8 mouse cellular contexts compared by ENCODE assay signal in genomic region chr14:78287906-78288800, GRCm38 (mm10). TPM values are rescaled to one million over a fixed set of nuclear protein-coding genes. Genes with fewer than 3 reads are reported as not detected.
DNase-seq lines count a peak whose midpoint lies in the region; TF ChIP-seq lines count a peak whose summit lies in the region.

No protein-coding gene starts in this region.

- H3K4me3 ChIP-seq in spleen, adult 2 months (ENCODE audit: extremely low read depth, insufficient read depth, insufficient read length): no peak overlapping the region
- no peak overlapping the region for H3K4me3 ChIP-seq in lung, adult 2 months (replicated peaks; ENCODE audit: extremely low read depth, low read depth, low read length)

- H3K27me3 ChIP-seq in spleen, adult 2 months (ENCODE audit: control insufficient read depth, insufficient read depth, low read length): no peaks in the 10 kb centered on the region
- H3K27me3 ChIP-seq in splenic B cell, adult 2 months (ENCODE audit: control insufficient read depth, insufficient read depth, low read length, poor library complexity, severe bottlenecking): no peaks in the 10 kb centered on the region

- no peak overlapping the region for H3K27ac ChIP-seq in spleen, adult 2 months (ENCODE audit: insufficient read depth, low read length)

- 57% methylated on average over 7 of the region's 7 CpGs for WGBS in spleen, adult 2 months
- WGBS in lung, adult 2 months: 38% methylated on average over 7 of the region's 7 CpGs

- TF ChIP-seq POLR2A in spleen, adult 2 months (IDR thresholded peaks at IDR 0.05; ENCODE audit: low read depth, low read length): no peak
- TF ChIP-seq POLR2A in lung, adult 2 months (IDR thresholded peaks at IDR 0.05; ENCODE audit: borderline replicate concordance, extremely low read depth, low read depth, low read length): no peak

- H3K36me3 ChIP-seq in spleen, adult 2 months (ENCODE audit: control insufficient read depth, insufficient read depth, low read length): no peaks in the 10 kb centered on the region
- H3K36me3 ChIP-seq in splenic B cell, adult 2 months (ENCODE audit: control insufficient read depth, insufficient read depth, low read length, poor library complexity, severe bottlenecking): no peaks in the 10 kb centered on the region

- peak; percentile 46; the same call in 1 of the 2 replicates for TF ChIP-seq CTCF in spleen, adult 2 months (IDR thresholded peaks at IDR 0.05; ENCODE audit: extremely low read depth, insufficient read depth, insufficient read length, insufficient replicate concordance)
- TF ChIP-seq CTCF in lung, adult 2 months (IDR thresholded peaks at IDR 0.05; ENCODE audit: insufficient read depth, low read length): peak; percentile 34; the same call in 1 of the 2 replicates

- H3K4me1 ChIP-seq in spleen, adult 2 months (ENCODE audit: control insufficient read depth, insufficient read depth, insufficient read length): no peaks in the 10 kb centered on the region
- no peaks in the 10 kb centered on the region for H3K4me1 ChIP-seq in lung, adult 2 months (ENCODE audit: control insufficient read depth, insufficient read depth, low read length)

- DNase-seq in gastrocnemius, postnatal 10 days: peak; percentile 24
- no peak for DNase-seq in gastrocnemius, postnatal 25 days
- peak in 1 of 2 experiments; percentile 36 for DNase-seq in spleen, adult 2 months (ENCODE audit: low read depth in 1 of 2, low spot score in 2 of 2)
- no peak for DNase-seq in spleen, adult 12 weeks (ENCODE audit: low spot score)
- peak; percentile 37 for DNase-seq in c-Kit-positive CD71-positive TER-119-positive erythroid progenitor cells, embryonic 14.5 days (ENCODE audit: low spot score)
- DNase-seq in heart, adult 9 months (ENCODE audit: low spot score in 2 of 2): peak; percentile 32 to 38
- DNase-seq in lung, adult 2 months: peak; percentile 35
- DNase-seq in splenic B cell, adult 2 months (ENCODE audit: low read depth, low spot score): peak; percentile 63

RNA-seq across cellular contexts. Expression of gene Tnfsf11, which starts 19.7 kb away (rescaled TPM):
- under 1 TPM in 1 of 2 experiments, not detected in 1; 0.41 TPM for total RNA-seq in gastrocnemius, postnatal 10 days (2021)
- total RNA-seq in gastrocnemius, postnatal 25 days (2021): not detected
- 0.61 and 1.0 TPM in 2 replicates for polyA plus RNA-seq in spleen, adult 2 months (2012; rRNA removed)
- 0.08 and 0.09 TPM in 2 replicates for polyA plus RNA-seq in lung, adult 2 months (2012; rRNA removed)

Comparison
In these comparisons a context has a peak if more than half of its experiments do, and no peak if none do; other contexts are left out.
1. DNase-seq: peak in gastrocnemius, postnatal 10 days (single experiment), c-Kit-positive CD71-positive TER-119-positive erythroid progenitor cells, embryonic 14.5 days (single experiment), heart, adult 9 months (2 of 2), lung, adult 2 months (single experiment) and splenic B cell, adult 2 months (single experiment); none in gastrocnemius, postnatal 25 days (single experiment) and spleen, adult 12 weeks (single experiment).